Mouse (Mus musculus): ENCODE data around the gene Cdk17.

Gene Cdk17

GRCm38 (mm10) chr10:93231893-93232292 lies 71.2 kb downstream of the Cdk17 start:
- no peak for DNase-seq

GRCm38 (mm10) chr10:93233665-93234194 lies 73.1 kb downstream of the Cdk17 start:
- no peak for DNase-seq

- no peak for DNase-seq
Observed at GRCm38 (mm10) chr10:93234692-93235091, 74.0 kb downstream of the Cdk17 start.

- DNase-seq, result no peak
Observed at GRCm38 (mm10) chr10:93239201-93239806, 78.6 kb downstream of the Cdk17 start.

- DNase-seq, result no peak
Observed at GRCm38 (mm10) chr10:93242208-93242607, 81.5 kb downstream of the Cdk17 start.

GRCm38 (mm10) chr10:93242861-93243260 lies 82.2 kb downstream of the Cdk17 start:
- no peak for DNase-seq

- no peak for DNase-seq
Observed at GRCm38 (mm10) chr10:93244209-93244705, 83.6 kb downstream of the Cdk17 start.

GRCm38 (mm10) chr10:93246185-93246920 lies 85.7 kb downstream of the Cdk17 start:
- no peak for DNase-seq

GRCm38 (mm10) chr10:93247422-93247821 lies 86.7 kb downstream of the Cdk17 start:
- DNase-seq, result no peak

- DNase-seq, result no peak
Observed at GRCm38 (mm10) chr10:93247902-93248301, 87.2 kb downstream of the Cdk17 start.

- no peak for DNase-seq
Observed at GRCm38 (mm10) chr10:93248416-93248815, 87.7 kb downstream of the Cdk17 start.

GRCm38 (mm10) chr10:93249901-93250300 lies 89.2 kb downstream of the Cdk17 start:
- DNase-seq, result no peak

- no peak for DNase-seq
Observed at GRCm38 (mm10) chr10:93250436-93251317, 90.0 kb downstream of the Cdk17 start.

- no peak for DNase-seq
Observed at GRCm38 (mm10) chr10:93251426-93251825, 90.8 kb downstream of the Cdk17 start.

- no peak for DNase-seq
Observed at GRCm38 (mm10) chr10:93252661-93253060, 92.0 kb downstream of the Cdk17 start.

- no peak for DNase-seq
Observed at GRCm38 (mm10) chr10:93253156-93253555, 92.5 kb downstream of the Cdk17 start.

GRCm38 (mm10) chr10:93255294-93255693 lies 94.6 kb downstream of the Cdk17 start:
- DNase-seq, result no peak

GRCm38 (mm10) chr10:93259826-93260225 lies 99.2 kb downstream of the Cdk17 start:
- DNase-seq, result no peak

- DNase-seq, result no peak
Observed at GRCm38 (mm10) chr10:93261132-93261980, 100.7 kb downstream of the Cdk17 start.

GRCm38 (mm10) chr10:93261981-93262499 lies 101.4 kb downstream of the Cdk17 start:
- DNase-seq, result no peak

- DNase-seq, result no peak
Observed at GRCm38 (mm10) chr10:93263431-93263830, 102.8 kb downstream of the Cdk17 start.

GRCm38 (mm10) chr10:93264001-93264400 lies 103.3 kb downstream of the Cdk17 start:
- no peak for DNase-seq
